Mouse (Mus musculus): Measurements from ENCODE around the gene Elmo1. TPM values are rescaled to one million over a fixed set of nuclear protein-coding genes. Genes with fewer than 3 reads are reported as not detected.

Gene Elmo1
- polyA plus RNA-seq, 1 experiment, result 52.5 TPM

DNA sequence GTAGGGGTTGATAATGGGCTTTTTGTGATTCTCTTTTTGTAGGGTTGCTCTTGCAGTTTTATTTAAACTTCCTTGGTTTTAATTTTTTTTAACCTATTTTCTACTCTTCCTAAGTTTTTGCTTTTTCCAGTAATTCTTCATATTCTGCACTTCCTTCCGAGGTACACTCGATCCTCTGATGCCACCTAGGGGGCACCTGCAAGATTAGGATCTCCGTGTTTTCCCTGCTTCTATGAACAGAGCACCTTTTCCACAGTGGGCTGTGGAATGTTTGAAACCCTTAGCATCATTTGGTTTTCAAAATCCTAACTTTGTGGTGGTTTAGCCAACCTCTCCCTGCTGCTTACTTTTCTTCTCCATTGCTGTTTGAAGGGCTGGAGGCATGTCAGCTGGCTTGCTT, 181.4 kb downstream of the Elmo1 start:
- no peak overlapping the region for H3K4me3 ChIP-seq (ENCODE audit: control insufficient read depth, insufficient read depth, low read length)
- no peak overlapping the region for H3K27ac ChIP-seq (ENCODE audit: control insufficient read depth, insufficient read depth, low read length)
- TF ChIP-seq POLR2A (IDR thresholded peaks at IDR 0.05; ENCODE audit: control insufficient read depth, extremely low read depth, insufficient read depth, low read length, poor library complexity), result no peak
- TF ChIP-seq CTCF (IDR thresholded peaks at IDR 0.05; ENCODE audit: borderline replicate concordance, control insufficient read depth, extremely low read depth, insufficient read depth, low read length, poor library complexity), result no peak
- WGBS, result 91% methylated on average over 3 of the region's 3 CpGs
- no peaks in the 10 kb centered on the region for H3K27me3 ChIP-seq (ENCODE audit: control insufficient read depth, insufficient read depth, low read length)
- H3K36me3 ChIP-seq (ENCODE audit: control insufficient read depth, insufficient read depth, low read length), result no peaks in the 10 kb centered on the region
- no peaks in the 10 kb centered on the region for H3K4me1 ChIP-seq (replicated peaks; ENCODE audit: control insufficient read depth, insufficient read depth, low read length)
- no peak for DNase-seq

DNA sequence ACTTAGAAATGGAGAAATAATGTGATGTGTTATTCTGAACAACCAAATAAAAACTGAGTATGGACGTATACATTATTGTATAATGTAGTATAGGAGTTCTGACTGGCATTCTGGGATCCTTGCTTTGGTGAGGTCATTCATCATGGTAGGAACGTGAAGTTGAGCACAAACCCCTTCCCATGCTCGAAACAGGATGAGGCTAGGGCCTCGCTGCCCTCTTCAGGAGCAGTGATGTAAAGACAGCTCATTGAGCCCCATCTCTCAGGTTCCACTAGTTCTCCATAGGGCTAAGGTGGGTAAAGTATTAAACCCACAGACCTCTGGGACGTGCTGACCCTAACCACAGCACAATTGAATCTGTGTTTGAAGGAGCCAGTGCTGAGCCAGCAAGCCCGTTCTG, 182.2 kb downstream of the Elmo1 start:
- Histone ChIP-seq H3K4me3 (ENCODE audit: control insufficient read depth, insufficient read depth, low read length) (no peak overlapping the region), H3K36me3 (ENCODE audit: control insufficient read depth, insufficient read depth, low read length) (no peaks in the 10 kb centered on the region), H3K27me3 (ENCODE audit: control insufficient read depth, insufficient read depth, low read length) (no peaks in the 10 kb centered on the region), H3K4me1 (replicated peaks; ENCODE audit: control insufficient read depth, insufficient read depth, low read length) (no peaks in the 10 kb centered on the region), H3K27ac (ENCODE audit: control insufficient read depth, insufficient read depth, low read length) (no peak overlapping the region)
- peak; percentile 33 for DNase-seq
- TF ChIP-seq CTCF (IDR thresholded peaks at IDR 0.05; ENCODE audit: borderline replicate concordance, control insufficient read depth, extremely low read depth, insufficient read depth, low read length, poor library complexity) (no peak), POLR2A (IDR thresholded peaks at IDR 0.05; ENCODE audit: control insufficient read depth, extremely low read depth, insufficient read depth, low read length, poor library complexity) (no peak)
- WGBS, result 83% methylated on average over 6 of the region's 6 CpGs

GRCm38 (mm10) chr13:20279889-20280288, 189.5 kb downstream of the Elmo1 start:
- DNase-seq, result no peak
- 99% methylated on average over 2 of the region's 2 CpGs for WGBS
- no peaks in the 10 kb centered on the region for H3K4me1 ChIP-seq (replicated peaks; ENCODE audit: control insufficient read depth, insufficient read depth, low read length)
- no peak for TF ChIP-seq CTCF (IDR thresholded peaks at IDR 0.05; ENCODE audit: borderline replicate concordance, control insufficient read depth, extremely low read depth, insufficient read depth, low read length, poor library complexity)
- TF ChIP-seq POLR2A (IDR thresholded peaks at IDR 0.05; ENCODE audit: control insufficient read depth, extremely low read depth, insufficient read depth, low read length, poor library complexity), result no peak
- H3K27ac ChIP-seq (ENCODE audit: control insufficient read depth, insufficient read depth, low read length), result no peak overlapping the region
- peaks cover 11% of the 10 kb centered on the region for H3K36me3 ChIP-seq (ENCODE audit: control insufficient read depth, insufficient read depth, low read length)
- H3K27me3 ChIP-seq (ENCODE audit: control insufficient read depth, insufficient read depth, low read length), result no peaks in the 10 kb centered on the region
- H3K4me3 ChIP-seq (ENCODE audit: control insufficient read depth, insufficient read depth, low read length), result no peak overlapping the region

DNA sequence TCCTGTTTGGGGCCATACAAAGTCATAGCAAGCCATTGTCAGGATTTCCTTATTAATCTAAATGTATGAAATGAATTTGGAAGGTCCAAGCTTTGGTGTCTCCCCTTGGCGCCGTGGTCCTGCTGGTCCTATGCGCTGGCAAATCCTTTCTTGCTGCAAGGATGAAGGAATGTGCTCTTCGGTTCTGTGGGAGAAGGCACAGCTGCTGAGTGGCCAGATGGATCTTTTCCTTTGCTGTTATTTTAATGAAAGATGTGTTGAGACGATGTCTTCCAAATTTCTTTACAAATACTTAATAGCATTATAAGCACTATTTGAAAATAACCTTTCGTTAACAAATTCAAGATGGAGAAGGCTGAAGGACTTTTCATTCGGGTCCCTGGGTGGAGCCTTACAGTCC, 193.5 kb downstream of the Elmo1 start:
- Histone ChIP-seq H3K4me3 (ENCODE audit: control insufficient read depth, insufficient read depth, low read length) (no peak overlapping the region), H3K36me3 (ENCODE audit: control insufficient read depth, insufficient read depth, low read length) (peaks cover 18% of the 10 kb centered on the region), H3K27me3 (ENCODE audit: control insufficient read depth, insufficient read depth, low read length) (no peaks in the 10 kb centered on the region), H3K4me1 (replicated peaks; ENCODE audit: control insufficient read depth, insufficient read depth, low read length) (no peaks in the 10 kb centered on the region), H3K27ac (ENCODE audit: control insufficient read depth, insufficient read depth, low read length) (no peak overlapping the region)
- DNase-seq, result no peak
- WGBS, result 97% methylated on average over 7 of the region's 7 CpGs
- TF ChIP-seq POLR2A (IDR thresholded peaks at IDR 0.05; ENCODE audit: control insufficient read depth, extremely low read depth, insufficient read depth, low read length, poor library complexity) (no peak), CTCF (IDR thresholded peaks at IDR 0.05; ENCODE audit: borderline replicate concordance, control insufficient read depth, extremely low read depth, insufficient read depth, low read length, poor library complexity) (no peak)

GRCm38 (mm10) chr13:20286680-20287079, 196.3 kb downstream of the Elmo1 start:
- Histone ChIP-seq H3K4me1 (replicated peaks; ENCODE audit: control insufficient read depth, insufficient read depth, low read length) (no peaks in the 10 kb centered on the region), H3K27me3 (ENCODE audit: control insufficient read depth, insufficient read depth, low read length) (no peaks in the 10 kb centered on the region), H3K36me3 (ENCODE audit: control insufficient read depth, insufficient read depth, low read length) (peaks cover 28% of the 10 kb centered on the region), H3K4me3 (ENCODE audit: control insufficient read depth, insufficient read depth, low read length) (no peak overlapping the region), H3K27ac (ENCODE audit: control insufficient read depth, insufficient read depth, low read length) (no peak overlapping the region)
- no peak for DNase-seq
- 89% methylated on average over 6 of the region's 6 CpGs for WGBS
- no peak for TF ChIP-seq CTCF (IDR thresholded peaks at IDR 0.05; ENCODE audit: borderline replicate concordance, control insufficient read depth, extremely low read depth, insufficient read depth, low read length, poor library complexity)
- no peak for TF ChIP-seq POLR2A (IDR thresholded peaks at IDR 0.05; ENCODE audit: control insufficient read depth, extremely low read depth, insufficient read depth, low read length, poor library complexity)

GRCm38 (mm10) chr13:20288393-20288792, 198.0 kb downstream of the Elmo1 start:
- Histone ChIP-seq H3K36me3 (ENCODE audit: control insufficient read depth, insufficient read depth, low read length) (peaks cover 17% of the 10 kb centered on the region), H3K27me3 (ENCODE audit: control insufficient read depth, insufficient read depth, low read length) (no peaks in the 10 kb centered on the region), H3K27ac (ENCODE audit: control insufficient read depth, insufficient read depth, low read length) (no peak overlapping the region), H3K4me3 (ENCODE audit: control insufficient read depth, insufficient read depth, low read length) (no peak overlapping the region), H3K4me1 (replicated peaks; ENCODE audit: control insufficient read depth, insufficient read depth, low read length) (no peaks in the 10 kb centered on the region)
- peak; percentile 59 for DNase-seq
- TF ChIP-seq POLR2A (IDR thresholded peaks at IDR 0.05; ENCODE audit: control insufficient read depth, extremely low read depth, insufficient read depth, low read length, poor library complexity) (no peak), CTCF (IDR thresholded peaks at IDR 0.05; ENCODE audit: borderline replicate concordance, control insufficient read depth, extremely low read depth, insufficient read depth, low read length, poor library complexity) (no peak)
- whole genome bisulfite sequencing, result 53% methylated on average over 7 of the region's 7 CpGs

- Histone ChIP-seq H3K4me1 (replicated peaks; ENCODE audit: control insufficient read depth, insufficient read depth, low read length) (no peaks in the 10 kb centered on the region), H3K36me3 (ENCODE audit: control insufficient read depth, insufficient read depth, low read length) (peaks cover 17% of the 10 kb centered on the region; the same call in 1 of the 2 replicates), H3K27me3 (ENCODE audit: control insufficient read depth, insufficient read depth, low read length) (no peaks in the 10 kb centered on the region), H3K27ac (ENCODE audit: control insufficient read depth, insufficient read depth, low read length) (no peak overlapping the region), H3K4me3 (ENCODE audit: control insufficient read depth, insufficient read depth, low read length) (no peak overlapping the region)
- WGBS, result 97% methylated on average over 10 of the region's 10 CpGs
- no peak for DNase-seq
- TF ChIP-seq POLR2A (IDR thresholded peaks at IDR 0.05; ENCODE audit: control insufficient read depth, extremely low read depth, insufficient read depth, low read length, poor library complexity) (no peak), CTCF (IDR thresholded peaks at IDR 0.05; ENCODE audit: borderline replicate concordance, control insufficient read depth, extremely low read depth, insufficient read depth, low read length, poor library complexity) (no peak)
Measured at GRCm38 (mm10) chr13:20290412-20290811, 200.0 kb downstream of the Elmo1 start.

Data from thymus, adult 2 months (tissue).